Mouse (Mus musculus) ES-E14 (cell line): Measurements from ENCODE around the gene Gng3.

Experiments
- HCFC1 ChIP-seq: IDR thresholded peaks from 2 replicates; pipeline ENCODE4 v1.6.1; 2012; ENCODE audit warnings: low read length, inconsistent platforms, borderline replicate concordance; ENCODE audit not compliant: insufficient read depth
- MAFK ChIP-seq: IDR thresholded peaks from 2 replicates; pipeline ENCODE4 v1.6.1; 2014; ENCODE audit warnings: mild to moderate bottlenecking, low read depth, low read length, inconsistent platforms; ENCODE audit not compliant: insufficient read depth
- ZNF384 ChIP-seq: IDR thresholded peaks from 2 replicates; pipeline ENCODE4 v1.6.1; 2012; ENCODE audit warnings: low read depth, low read length, inconsistent platforms

DNA sequence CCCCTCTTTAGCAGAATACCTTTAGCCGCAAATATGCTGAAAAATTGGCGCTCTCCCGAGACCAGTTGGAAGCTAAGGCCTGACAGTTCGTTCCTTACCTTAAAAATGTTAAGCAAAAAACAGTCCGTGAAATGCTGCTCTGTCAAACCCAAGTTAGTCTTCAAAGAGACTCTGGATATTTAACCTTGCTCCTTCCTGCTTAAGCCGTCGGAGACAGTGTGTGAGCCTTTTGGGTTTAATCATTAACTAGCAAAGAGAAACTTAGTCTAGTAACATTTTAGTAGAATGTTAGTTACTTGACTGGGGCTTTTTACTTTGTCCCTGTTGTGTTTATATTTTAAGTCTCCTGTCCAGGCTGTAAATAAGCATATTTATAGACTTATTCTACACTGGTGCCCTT is 17.8 kb downstream of the Gng3 start:
- TF ChIP-seq ZNF384, result no peak
- TF ChIP-seq MAFK, result no peak
- no peak for TF ChIP-seq HCFC1
